Mouse (Mus musculus): Measurements from ENCODE around the gene Rhot2.

Rhot2 gene

DNA sequence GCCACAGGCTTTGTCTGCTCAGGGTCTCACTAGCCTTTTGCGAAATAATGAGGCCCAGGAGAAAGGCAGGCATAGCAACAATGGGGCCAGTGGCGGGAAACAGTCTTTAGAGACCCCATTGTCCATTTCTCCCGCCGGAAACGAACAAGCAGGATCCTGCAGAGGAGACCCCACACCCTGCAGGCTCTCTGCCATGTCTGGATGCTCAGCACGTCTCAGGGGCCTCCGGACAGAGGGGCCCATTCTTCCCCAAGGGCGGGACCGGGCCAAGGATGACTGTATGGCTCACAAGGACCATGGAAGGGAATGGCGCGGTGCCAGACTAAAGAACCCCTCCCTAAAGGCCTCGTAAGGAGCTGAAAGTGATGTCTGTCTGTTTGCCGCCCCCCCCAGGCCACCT is 50.5 kb downstream of the Rhot2 start:
- DNase-seq = no peak

DNA sequence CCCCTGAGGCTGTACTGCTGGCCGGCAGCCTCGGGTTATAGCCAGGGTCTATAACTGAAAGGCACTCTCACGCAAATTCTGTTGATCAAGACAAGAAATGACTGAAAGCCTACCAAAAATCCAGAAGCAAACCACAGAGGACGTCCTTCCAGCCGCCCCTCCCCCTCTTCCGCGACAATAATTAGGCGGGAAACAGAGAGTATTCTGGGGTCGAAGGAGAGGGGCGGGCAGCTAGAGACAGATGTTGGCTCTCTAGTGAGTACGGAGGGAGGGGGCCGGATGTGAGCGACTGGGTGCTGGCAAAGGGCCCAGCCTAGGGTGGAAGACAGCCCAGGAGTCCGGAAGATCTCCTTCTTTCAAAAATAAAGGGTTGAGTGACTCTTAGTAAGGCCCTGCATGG is 52.0 kb downstream of the Rhot2 start, which contains the start of gene Fam173a:
Fam173a (minus strand) TSS at position 287 of the 400 bp plus-strand sequence.
- peak; percentile 76 for DNase-seq

DNA sequence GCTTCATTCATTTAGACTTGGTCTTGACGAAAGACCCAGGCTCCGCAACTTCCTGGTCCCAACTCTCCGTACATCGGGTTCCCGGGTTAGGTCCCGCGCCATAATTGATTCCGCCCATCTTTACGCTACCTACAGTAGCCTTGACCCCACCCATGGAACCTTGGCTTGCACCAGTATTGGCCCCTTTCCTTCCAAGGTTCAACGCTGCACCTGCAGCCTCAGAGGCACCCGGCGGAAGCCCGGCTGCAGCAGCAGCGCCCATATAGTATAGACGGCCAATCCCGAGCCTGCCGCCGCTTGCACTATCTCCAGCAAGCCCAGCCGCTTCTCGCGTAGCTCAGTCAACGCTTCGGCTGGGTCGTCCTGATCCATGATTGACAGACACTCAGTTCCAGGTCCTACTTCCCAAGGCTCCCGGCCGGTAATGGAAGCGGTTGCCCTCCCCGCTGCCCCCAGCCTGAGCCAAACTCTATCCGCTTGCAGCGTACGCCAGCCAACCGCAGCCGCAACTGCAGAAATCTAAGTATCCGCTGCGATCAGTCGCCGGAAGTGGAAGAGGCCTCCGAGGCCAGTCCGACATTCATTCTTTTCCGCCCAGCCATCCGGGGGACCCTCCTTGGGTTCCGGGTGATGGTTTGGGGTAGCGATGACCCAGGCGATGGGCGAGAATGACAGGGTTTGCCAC is 52.7 kb downstream of the Rhot2 start:
- DNase-seq = peak; percentile 84

GRCm38 (mm10) chr17:25791320-25791842 is 53.3 kb downstream of the Rhot2 start:
- DNase-seq = no peak

Measured in liver (tissue).